Mouse (Mus musculus) kidney, adult 18-20 months (tissue): ENCODE data around the gene Nckap1l.
"Not testable (repeated sequence)": the region's sequence is repeated elsewhere in the genome, so short reads cannot be mapped to it uniquely, and the experiment has no call there.

Experiments used
- DNase-seq: peaks from one replicate; pipeline ENCODE4 v3.0.0; 2021

Nckap1l gene

GRCm38 (mm10) chr15:103453551-103454218, at the start of gene Nckap1l:
Gene Nckap1l (plus strand): TSS chr15:103453794.
- DNase-seq = no peak

- DNase-seq = not testable (repeated sequence)
These were observed 48.0 kb upstream of the Nckap1l start for GRCm38 (mm10) chr15:103405586-103405985.

GRCm38 (mm10) chr15:103427017-103427416, 26.6 kb upstream of the Nckap1l start:
- peak; percentile 2 for DNase-seq

DNA sequence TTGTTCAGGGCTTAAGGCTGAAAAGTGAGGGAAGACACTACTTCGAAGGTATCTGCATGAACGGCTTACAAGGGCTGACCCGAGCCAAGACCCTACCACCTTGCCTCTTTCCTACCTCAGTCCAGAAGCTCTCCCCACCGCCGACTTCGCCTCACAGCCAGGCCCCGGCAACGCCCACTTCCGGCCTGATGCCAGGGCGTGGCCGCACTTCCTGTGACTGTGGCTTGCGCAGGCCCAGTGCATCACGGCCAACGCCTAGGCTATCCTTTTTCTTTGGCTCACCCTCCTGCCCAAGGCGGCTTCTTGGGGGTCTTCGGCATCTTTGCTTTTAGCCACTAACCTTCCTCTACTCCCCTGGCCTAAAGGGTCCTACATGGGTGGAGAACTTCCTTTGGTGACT, 23.4 kb upstream of the Nckap1l start, which contains the start of gene Gtsf1:
Gtsf1 (minus strand) TSS at position 230 of the 400 bp plus-strand sequence.
- DNase-seq = no peak

DNA sequence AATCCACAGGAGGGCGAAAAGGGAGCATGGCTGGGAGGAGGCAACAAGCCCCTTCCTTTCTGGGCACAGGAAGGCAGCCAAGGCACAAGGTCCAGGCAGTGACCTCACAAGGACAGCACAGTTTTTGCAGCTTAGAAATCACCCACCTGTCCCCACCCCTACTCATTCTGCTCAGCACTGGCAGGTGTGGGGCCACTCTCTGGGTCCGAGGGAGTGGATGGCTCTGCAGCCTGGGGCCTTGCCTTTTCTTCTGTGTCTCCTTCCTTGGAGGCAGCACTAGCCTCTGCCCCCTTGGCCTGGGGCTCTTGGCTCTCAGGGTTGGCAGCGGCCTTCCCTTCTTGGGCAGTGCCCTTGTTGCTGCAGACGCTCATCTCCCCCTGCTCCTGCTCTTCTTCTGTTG, 7.6 kb upstream of the Nckap1l start:
- DNase-seq = not testable (repeated sequence)

DNA sequence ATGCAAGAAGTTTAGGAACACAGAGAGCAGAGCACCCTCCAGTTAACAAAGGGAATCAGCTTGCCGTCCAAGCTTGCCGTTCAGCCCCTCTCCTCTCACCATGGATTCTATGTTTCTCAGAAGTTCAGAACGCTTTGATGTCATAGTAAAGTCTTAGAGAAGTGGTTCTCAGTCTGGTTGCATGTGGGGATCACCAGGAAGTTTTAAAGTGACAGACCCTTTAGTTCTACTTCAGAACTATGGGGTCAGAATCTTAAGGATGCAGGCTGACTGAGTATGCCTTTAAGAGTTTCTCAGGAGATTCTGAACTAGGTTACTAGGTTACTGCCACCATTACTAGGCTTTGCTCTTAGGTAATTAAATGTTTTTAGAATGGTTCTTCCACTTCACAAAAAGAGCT, 5.2 kb upstream of the Nckap1l start, which contains the start of gene Gtsf2:
Gtsf2 (minus strand) TSS at position 101 of the 400 bp plus-strand sequence.
- no peak for DNase-seq

- no peak for DNase-seq
These were observed 855 bp downstream of the Nckap1l start for GRCm38 (mm10) chr15:103454449-103454848.

- no peak for DNase-seq
These were observed 9.1 kb downstream of the Nckap1l start for GRCm38 (mm10) chr15:103462539-103463261.

DNA sequence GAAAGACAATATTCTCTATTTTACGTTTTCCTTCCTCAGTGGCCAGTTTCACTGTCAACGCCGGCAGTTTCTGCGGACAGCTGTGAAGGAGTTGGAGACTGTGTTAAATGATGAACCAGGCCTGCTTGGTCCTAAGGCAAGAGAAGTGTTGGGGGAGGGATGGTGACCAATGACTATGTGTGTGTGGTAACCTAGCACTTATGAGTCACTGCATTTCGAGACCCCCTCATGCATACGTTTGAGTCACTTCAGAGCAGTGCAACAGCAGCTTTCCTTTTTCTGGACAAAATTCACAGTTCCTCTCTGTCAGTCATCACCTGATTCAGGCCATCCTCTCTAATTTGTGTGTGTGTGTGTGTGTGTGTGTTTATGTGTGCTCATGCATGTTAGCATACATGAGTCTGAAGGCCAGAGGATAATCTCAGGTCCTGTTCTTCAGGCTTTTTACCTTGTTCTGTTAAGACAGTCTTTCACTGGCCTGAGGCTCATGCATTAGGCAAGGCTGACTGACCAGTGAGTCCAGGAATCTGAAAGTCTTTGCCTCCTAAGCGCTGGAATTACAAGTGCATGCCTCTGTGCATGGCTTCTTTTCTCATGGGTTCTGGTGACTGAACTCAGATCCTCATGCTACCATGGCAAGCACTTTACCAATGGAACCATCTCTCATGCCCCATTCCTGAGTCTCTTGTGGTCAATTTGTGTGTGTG, 18.0 kb downstream of the Nckap1l start:
- no peak for DNase-seq

DNA sequence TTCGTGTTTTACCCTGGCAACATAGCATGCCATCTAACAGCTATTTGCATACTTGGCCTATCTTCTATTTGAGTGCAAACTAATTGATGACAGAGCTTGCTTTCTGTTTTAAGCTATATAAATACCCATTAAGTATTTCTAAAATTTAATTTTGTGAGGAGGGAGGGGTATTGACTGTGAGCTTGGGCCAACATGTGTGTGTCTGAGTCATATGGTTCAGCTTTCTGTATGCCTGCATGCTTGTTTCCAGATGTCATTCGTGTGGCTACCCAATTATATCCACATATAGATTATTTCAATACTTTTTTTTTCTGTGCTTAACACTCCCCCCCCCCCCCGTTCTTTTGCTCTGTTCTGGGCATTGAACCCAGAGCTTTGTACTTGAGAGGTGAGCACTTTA, 18.7 kb downstream of the Nckap1l start:
- DNase-seq = no peak

- no peak for DNase-seq
These were observed 19.6 kb downstream of the Nckap1l start for GRCm38 (mm10) chr15:103473182-103473581.

DNA sequence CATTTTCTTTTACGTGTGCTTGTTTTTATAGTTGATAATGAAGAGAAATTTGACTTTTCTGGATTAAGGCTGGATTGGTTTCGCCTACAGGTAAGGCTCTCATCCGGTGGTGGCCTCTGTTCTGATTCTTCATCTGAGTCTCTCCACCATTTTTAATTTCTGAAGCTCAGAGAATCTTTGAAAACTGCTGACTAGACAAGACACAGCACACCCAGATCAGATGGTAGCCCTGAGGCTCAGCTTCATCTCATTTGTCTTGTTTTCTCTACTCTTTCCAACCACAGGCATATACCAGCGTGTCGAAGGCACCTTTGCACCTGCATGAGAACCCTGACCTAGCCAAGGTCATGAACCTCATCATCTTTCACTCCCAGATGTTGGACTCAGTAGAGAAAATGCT, 20.2 kb downstream of the Nckap1l start:
- DNase-seq = no peak

DNA sequence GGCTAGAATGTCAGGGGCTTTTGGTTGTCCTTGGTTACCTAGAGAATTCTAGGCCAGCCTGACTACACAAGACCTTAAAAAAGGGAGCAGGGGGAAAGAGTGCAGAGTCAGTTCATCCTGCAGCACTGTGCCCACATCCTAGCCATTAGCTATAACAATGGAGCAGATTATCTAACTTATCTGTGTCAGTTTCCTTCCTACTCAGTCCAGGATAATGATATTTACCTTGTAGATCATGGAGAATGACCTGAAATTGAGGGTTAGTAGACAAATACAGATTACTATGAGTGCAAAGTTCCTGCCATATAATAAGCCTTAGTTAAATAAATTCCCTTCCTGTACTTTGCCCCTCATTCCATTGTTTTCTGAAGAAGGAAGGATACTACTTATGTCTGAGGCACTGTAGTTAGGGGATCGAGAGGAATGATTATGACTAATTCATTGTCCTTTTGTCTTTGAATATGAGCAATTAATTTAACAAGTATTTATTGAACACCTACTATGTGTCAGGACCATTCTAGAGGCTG, 25.5 kb downstream of the Nckap1l start:
- DNase-seq = no peak

DNA sequence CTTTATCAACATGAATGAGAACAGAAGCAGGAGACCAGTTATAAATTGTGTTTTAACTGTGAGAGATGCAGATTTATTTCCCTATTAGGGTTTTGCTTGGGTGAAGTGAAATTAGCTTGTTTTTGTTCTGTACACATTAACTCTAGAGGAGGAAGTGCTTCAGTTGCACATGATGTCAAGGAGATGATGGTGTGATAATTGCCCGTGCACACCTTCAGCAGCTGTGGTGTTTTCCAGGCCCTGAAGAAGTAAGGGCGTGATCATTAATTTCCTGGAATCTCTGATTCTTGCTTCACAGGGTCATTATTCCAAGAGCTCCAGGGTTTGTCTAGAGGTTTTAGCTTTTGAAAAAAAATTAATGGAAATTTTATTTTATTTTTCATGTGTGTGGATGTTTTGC, 26.5 kb downstream of the Nckap1l start:
- DNase-seq = no peak

GRCm38 (mm10) chr15:103482488-103482887, 28.9 kb downstream of the Nckap1l start:
- no peak for DNase-seq

GRCm38 (mm10) chr15:103484490-103484889, 30.9 kb downstream of the Nckap1l start:
- no peak for DNase-seq

- DNase-seq = no peak
These were observed 31.5 kb downstream of the Nckap1l start for GRCm38 (mm10) chr15:103485106-103485505.

DNA sequence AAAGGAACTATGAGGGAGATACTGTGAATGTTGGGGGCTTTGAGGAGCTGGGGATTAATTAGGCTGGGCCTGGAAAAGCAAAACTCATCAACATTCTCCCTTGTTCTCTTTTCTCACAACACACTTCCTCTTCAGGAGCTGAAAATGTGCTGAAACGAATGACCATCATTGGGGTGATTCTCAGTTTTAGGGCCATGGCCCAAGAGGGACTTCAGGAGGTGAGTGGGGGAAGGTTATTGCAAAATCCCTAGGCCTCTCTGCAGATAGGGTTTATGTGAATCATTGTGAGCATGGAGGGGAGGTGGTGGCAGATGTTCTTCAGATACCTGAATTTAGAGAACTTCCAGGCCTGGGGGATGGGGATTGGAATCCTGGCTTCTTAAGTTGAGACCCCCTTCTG, 33.1 kb downstream of the Nckap1l start:
- no peak for DNase-seq

DNA sequence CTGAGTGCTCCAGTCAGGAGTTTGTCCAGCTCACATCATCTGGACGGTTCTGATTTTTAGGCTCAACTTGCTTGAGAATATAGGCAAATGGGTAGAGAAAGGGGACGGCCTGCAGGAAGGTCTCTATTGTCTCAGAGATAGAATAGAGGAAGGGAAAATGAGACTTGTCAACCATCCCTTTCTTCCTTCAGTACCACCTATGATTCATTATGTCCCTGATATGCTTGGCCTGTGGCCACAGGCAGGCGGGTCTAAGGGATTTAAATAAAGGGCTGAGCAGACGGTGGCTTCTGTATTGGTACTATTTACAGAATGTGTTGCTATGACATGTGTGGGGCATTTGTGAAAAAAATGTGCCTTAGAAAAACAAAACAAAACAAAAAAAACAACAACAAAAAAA, 34.7 kb downstream of the Nckap1l start:
- DNase-seq = no peak

DNA sequence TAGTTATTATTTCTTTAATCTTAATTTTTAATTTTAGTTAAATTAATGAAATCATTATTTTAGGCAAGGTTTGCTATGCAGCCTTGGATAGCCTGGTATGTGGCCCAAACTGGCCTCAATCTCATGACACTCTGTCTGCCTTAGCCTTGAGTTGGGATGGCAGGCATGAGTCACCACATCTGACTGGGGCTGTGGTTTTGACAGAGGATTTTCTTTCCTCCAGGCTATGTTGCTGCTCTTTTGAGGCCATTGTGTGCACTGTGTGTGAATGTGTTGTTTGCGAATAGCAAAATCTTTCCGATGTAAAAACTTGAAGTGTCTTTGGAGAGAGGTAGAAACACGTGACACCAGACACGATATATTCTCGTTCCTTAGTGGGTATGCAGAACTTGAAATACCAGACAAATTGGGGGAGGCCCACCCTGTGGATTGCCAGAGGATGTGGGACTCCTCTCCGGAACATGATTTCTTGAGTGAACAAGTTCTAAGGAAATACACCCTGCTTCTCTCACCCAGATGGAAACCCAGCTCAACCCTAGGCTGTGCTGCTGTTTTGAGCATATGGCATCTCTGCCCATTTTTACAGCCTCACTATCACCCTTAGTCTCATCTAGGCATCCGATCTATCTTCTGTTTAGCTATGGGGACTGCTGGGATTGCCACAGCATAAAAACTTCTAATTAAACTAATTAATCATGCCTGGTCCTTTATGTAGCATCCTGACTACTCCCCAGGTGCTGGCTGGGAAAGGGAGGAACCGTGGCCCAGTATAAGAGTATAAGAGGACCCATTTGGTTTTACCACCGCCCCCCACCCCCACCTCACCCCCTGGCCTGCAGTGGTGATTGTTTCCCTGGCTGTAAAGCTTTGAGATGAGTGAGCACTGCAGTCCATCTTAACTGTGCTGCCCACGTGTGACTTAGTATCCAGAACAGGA, 42.9 kb downstream of the Nckap1l start:
- no peak for DNase-seq

DNA sequence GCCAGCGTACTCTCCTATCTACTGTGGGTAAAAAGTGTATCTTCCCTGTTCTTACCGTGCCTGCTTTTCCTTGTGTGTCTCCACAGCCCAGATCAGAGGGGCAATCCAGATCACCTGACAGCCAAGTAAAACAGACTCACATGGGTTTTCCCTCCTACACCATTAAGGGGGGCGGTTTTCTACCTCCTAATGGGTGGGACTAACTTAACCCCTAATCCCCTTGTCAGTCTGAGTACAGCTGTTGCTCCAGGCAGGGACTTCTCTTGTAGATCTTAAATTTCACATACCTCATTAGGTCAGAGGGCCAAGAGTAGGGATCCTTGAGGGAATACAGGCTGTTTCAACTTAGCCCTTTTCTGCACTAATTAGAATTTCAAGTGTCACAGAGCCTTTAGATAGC, 44.6 kb downstream of the Nckap1l start:
- no peak for DNase-seq

DNA sequence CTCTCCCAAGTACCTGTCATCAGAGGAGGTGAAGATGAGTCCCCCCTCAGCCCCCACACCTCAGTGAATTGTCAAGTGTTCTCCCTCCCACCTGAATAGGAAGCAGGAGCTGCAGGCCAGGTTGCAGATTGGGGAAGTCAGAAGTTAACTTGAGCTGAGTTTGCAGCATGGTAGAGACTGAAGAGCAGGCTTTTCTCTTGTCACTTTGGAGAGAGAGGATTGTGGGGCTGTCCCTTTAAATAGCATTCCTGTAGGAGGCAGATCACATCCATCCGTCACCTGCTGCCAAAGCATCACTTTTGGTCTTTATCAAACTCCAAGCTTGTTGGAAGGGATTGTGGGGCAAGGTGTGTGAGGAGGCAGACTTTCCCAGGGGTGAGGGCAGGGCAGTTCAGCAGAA, 47.1 kb downstream of the Nckap1l start:
- no peak for DNase-seq
